Mouse (Mus musculus): Measurements from ENCODE around the gene Ap3b2.

GRCm38 (mm10) chr7:81501050-81501449 lies 7.3 kb upstream of the Ap3b2 start:
- TF ChIP-seq CTCF (IDR thresholded peaks at IDR 0.05; ENCODE audit: low read depth) (no peak), EP300 (optimal IDR thresholded peaks at IDR 0.05) (no peak)

Measured in stomach, postnatal 0 days (tissue).